Mouse (Mus musculus): ENCODE results near the gene Gna14. TPM values are rescaled to one million over a fixed set of nuclear protein-coding genes. Genes with fewer than 3 reads are reported as not detected.

Gna14 gene
- polyA plus RNA-seq, 1 experiment = 0.64 TPM

GRCm38 (mm10) chr19:16478186-16478607 is 42.6 kb downstream of the Gna14 start:
- 85% methylated on average over 8 of the region's 8 CpGs for WGBS
- no peak overlapping the region for H3K27ac ChIP-seq (ENCODE audit: insufficient read depth, low read length)
- H3K4me3 ChIP-seq (replicated peaks; ENCODE audit: insufficient read depth, low read depth, low read length) = no peak overlapping the region
- TF ChIP-seq CTCF (IDR thresholded peaks at IDR 0.05; ENCODE audit: borderline replicate concordance, insufficient read depth, low read depth, low read length) = no peak
- TF ChIP-seq POLR2A (IDR thresholded peaks at IDR 0.05; ENCODE audit: borderline replicate concordance, insufficient read depth, low read length) = no peak
- H3K4me1 ChIP-seq (ENCODE audit: control insufficient read depth, insufficient read depth, low read length) = no peaks in the 10 kb centered on the region
- no peak for DNase-seq
- H3K27me3 ChIP-seq (ENCODE audit: control insufficient read depth, insufficient read depth, low read length) = no peaks in the 10 kb centered on the region

GRCm38 (mm10) chr19:16482047-16482446 is 46.5 kb downstream of the Gna14 start:
- 91% methylated on average over 3 of the region's 3 CpGs for WGBS

DNA sequence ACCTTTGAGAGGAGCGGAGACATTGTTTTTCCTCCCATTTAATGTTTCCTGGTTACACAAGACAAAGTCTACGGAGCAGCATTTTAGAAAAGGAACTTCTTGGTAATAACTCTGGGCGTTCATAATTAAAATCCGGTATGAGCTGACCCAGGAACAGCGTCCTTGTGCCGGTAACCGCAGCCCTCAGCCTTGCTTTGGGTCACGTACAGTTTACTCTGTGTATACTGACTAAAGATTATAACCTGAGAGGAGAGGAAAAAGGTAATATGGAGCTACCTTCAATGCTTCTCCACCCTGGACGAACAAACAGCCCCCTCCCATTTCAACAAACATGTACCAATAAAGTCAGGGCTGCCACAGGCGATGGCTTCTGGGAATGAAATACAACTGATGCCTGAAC is 48.7 kb downstream of the Gna14 start:
- Histone ChIP-seq H3K27ac (ENCODE audit: insufficient read depth, low read length) (no peak overlapping the region), H3K27me3 (ENCODE audit: control insufficient read depth, insufficient read depth, low read length) (no peaks in the 10 kb centered on the region), H3K4me1 (ENCODE audit: control insufficient read depth, insufficient read depth, low read length) (no peaks in the 10 kb centered on the region), H3K4me3 (replicated peaks; ENCODE audit: insufficient read depth, low read depth, low read length) (no peak overlapping the region)
- WGBS = 91% methylated on average over 10 of the region's 10 CpGs
- no peak for DNase-seq
- TF ChIP-seq POLR2A (IDR thresholded peaks at IDR 0.05; ENCODE audit: borderline replicate concordance, insufficient read depth, low read length) (no peak), CTCF (IDR thresholded peaks at IDR 0.05; ENCODE audit: borderline replicate concordance, insufficient read depth, low read depth, low read length) (no peak)

More at GRCm38 (mm10) chr19:16482047-16482446, 46.5 kb downstream of the Gna14 start:
- Histone ChIP-seq H3K27me3 (ENCODE audit: control insufficient read depth, insufficient read depth, low read length) (no peaks in the 10 kb centered on the region), H3K4me3 (replicated peaks; ENCODE audit: insufficient read depth, low read depth, low read length) (no peak overlapping the region), H3K27ac (ENCODE audit: insufficient read depth, low read length) (no peak overlapping the region), H3K4me1 (ENCODE audit: control insufficient read depth, insufficient read depth, low read length) (no peaks in the 10 kb centered on the region)
- no peak for DNase-seq
- TF ChIP-seq CTCF (IDR thresholded peaks at IDR 0.05; ENCODE audit: borderline replicate concordance, insufficient read depth, low read depth, low read length) (no peak), POLR2A (IDR thresholded peaks at IDR 0.05; ENCODE audit: borderline replicate concordance, insufficient read depth, low read length) (no peak)

DNA sequence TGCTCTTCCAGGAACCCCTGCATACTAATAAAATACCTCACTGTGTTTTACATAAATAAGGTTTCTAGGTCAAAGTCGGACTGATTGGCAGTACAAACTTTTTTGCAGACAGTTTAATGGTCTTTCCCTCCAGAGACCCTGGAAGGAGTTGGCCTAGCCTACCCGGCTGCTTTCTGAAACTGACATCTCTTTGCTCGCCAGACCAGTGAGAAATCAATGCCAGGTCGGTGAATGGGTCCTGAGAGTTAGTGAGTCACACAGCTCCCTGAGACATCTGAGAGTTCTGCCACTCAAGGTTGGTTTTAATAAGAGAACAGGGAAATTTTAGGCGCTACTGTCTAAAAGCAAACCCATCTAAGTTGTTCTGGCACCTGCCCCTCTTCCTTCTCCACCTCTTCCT is 49.1 kb downstream of the Gna14 start:
- Histone ChIP-seq H3K4me1 (ENCODE audit: control insufficient read depth, insufficient read depth, low read length) (no peaks in the 10 kb centered on the region), H3K27me3 (ENCODE audit: control insufficient read depth, insufficient read depth, low read length) (no peaks in the 10 kb centered on the region), H3K27ac (ENCODE audit: insufficient read depth, low read length) (no peak overlapping the region), H3K4me3 (replicated peaks; ENCODE audit: insufficient read depth, low read depth, low read length) (no peak overlapping the region)
- WGBS = 50% methylated on average over 5 of the region's 5 CpGs
- TF ChIP-seq POLR2A (IDR thresholded peaks at IDR 0.05; ENCODE audit: borderline replicate concordance, insufficient read depth, low read length) = no peak
- TF ChIP-seq CTCF (IDR thresholded peaks at IDR 0.05; ENCODE audit: borderline replicate concordance, insufficient read depth, low read depth, low read length) = no peak
- no peak for DNase-seq

GRCm38 (mm10) chr19:16490756-16491155 is 55.2 kb downstream of the Gna14 start:
- Histone ChIP-seq H3K27me3 (ENCODE audit: control insufficient read depth, insufficient read depth, low read length) (no peaks in the 10 kb centered on the region; the same call in 1 of the 2 replicates), H3K4me1 (ENCODE audit: control insufficient read depth, insufficient read depth, low read length) (no peaks in the 10 kb centered on the region), H3K27ac (ENCODE audit: insufficient read depth, low read length) (no peak overlapping the region), H3K4me3 (replicated peaks; ENCODE audit: insufficient read depth, low read depth, low read length) (no peak overlapping the region)
- 83% methylated on average over 12 of the region's 12 CpGs for WGBS
- no peak for TF ChIP-seq POLR2A (IDR thresholded peaks at IDR 0.05; ENCODE audit: borderline replicate concordance, insufficient read depth, low read length)
- no peak for TF ChIP-seq CTCF (IDR thresholded peaks at IDR 0.05; ENCODE audit: borderline replicate concordance, insufficient read depth, low read depth, low read length)
- DNase-seq = no peak

DNA sequence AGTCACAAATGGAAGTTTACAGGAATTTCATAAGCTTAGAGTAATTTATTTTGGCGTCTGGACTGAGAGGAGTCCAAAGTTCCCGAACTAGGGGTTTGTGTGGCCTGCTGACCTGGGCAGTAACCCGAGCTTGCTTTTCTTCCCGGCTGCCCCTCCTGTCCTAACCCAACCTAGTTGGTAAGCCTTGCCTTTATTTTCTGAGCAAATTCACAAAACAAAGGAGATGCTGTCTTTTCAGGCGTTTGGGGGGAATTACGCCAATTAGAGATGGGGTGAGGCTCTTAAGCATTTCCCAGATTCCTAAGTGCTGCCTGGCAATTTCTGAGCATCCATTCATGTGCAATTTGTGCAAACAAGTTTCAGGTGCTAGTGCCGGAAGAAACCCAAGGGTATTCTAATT is 55.9 kb downstream of the Gna14 start:
- DNase-seq = no peak
- WGBS = 44% methylated on average over 7 of the region's 7 CpGs
- no peaks in the 10 kb centered on the region for H3K4me1 ChIP-seq (ENCODE audit: control insufficient read depth, insufficient read depth, low read length)
- TF ChIP-seq CTCF (IDR thresholded peaks at IDR 0.05; ENCODE audit: borderline replicate concordance, insufficient read depth, low read depth, low read length) = no peak
- TF ChIP-seq POLR2A (IDR thresholded peaks at IDR 0.05; ENCODE audit: borderline replicate concordance, insufficient read depth, low read length) = no peak
- no peak overlapping the region for H3K4me3 ChIP-seq (replicated peaks; ENCODE audit: insufficient read depth, low read depth, low read length)
- no peaks in the 10 kb centered on the region; the same call in 1 of the 2 replicates for H3K27me3 ChIP-seq (ENCODE audit: control insufficient read depth, insufficient read depth, low read length)
- no peak overlapping the region for H3K27ac ChIP-seq (ENCODE audit: insufficient read depth, low read length)

- 77% methylated on average over 1 of the region's 1 CpGs for WGBS
- no peak for DNase-seq
- H3K4me3 ChIP-seq (replicated peaks; ENCODE audit: insufficient read depth, low read depth, low read length) = no peak overlapping the region
- no peaks in the 10 kb centered on the region; the same call in 1 of the 2 replicates for H3K27me3 ChIP-seq (ENCODE audit: control insufficient read depth, insufficient read depth, low read length)
- no peaks in the 10 kb centered on the region for H3K4me1 ChIP-seq (ENCODE audit: control insufficient read depth, insufficient read depth, low read length)
- no peak overlapping the region for H3K27ac ChIP-seq (ENCODE audit: insufficient read depth, low read length)
- TF ChIP-seq POLR2A (IDR thresholded peaks at IDR 0.05; ENCODE audit: borderline replicate concordance, insufficient read depth, low read length) (no peak), CTCF (IDR thresholded peaks at IDR 0.05; ENCODE audit: borderline replicate concordance, insufficient read depth, low read depth, low read length) (no peak)
These were observed 56.9 kb downstream of the Gna14 start for GRCm38 (mm10) chr19:16492453-16492852.

DNA sequence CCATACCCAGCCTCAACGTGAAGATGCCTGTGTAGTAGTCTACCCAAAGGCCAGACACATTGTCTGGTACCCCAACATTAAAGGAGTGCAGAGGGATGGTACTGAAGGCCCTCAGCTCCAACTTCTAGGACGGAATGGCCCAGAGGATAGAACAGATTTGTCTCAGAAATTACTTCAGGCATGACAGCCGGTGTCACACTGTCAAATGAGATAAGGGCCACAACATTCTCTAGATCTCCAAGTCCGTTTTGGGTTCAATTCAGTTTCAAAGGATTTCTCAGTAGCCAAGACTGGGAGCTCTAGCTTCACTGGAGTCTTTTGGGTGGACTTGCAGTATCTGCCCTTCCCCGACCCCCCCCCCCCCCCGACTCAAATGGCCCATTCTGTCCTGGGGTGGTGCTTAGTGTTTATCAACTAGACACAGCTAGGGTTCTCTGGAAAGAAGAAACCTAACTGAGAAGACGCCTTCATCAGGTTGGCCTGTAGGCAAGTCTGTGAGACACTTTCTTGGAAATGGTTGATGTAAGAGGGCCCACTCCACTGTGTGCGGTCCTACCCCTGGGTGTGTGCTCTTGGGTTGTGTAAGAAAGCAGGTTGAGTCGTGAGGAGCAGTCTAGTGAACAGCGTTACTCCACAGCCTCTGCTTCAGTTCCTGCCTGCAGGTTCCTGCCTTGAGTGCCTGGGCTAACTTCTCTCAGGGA is 59.4 kb downstream of the Gna14 start:
- H3K27ac ChIP-seq (ENCODE audit: insufficient read depth, low read length) = no peak overlapping the region
- DNase-seq = no peak
- no peak overlapping the region for H3K4me3 ChIP-seq (replicated peaks; ENCODE audit: insufficient read depth, low read depth, low read length)
- TF ChIP-seq POLR2A (IDR thresholded peaks at IDR 0.05; ENCODE audit: borderline replicate concordance, insufficient read depth, low read length) = no peak
- WGBS = 88% methylated on average over 10 of the region's 10 CpGs
- H3K4me1 ChIP-seq (ENCODE audit: control insufficient read depth, insufficient read depth, low read length) = no peaks in the 10 kb centered on the region
- H3K27me3 ChIP-seq (ENCODE audit: control insufficient read depth, insufficient read depth, low read length) = no peaks in the 10 kb centered on the region; the same call in 1 of the 2 replicates

All from cerebellum, adult 2 months (tissue).